Comparison of ENCODE assay signal across 8 mouse cellular contexts in the genomic region with DNA sequence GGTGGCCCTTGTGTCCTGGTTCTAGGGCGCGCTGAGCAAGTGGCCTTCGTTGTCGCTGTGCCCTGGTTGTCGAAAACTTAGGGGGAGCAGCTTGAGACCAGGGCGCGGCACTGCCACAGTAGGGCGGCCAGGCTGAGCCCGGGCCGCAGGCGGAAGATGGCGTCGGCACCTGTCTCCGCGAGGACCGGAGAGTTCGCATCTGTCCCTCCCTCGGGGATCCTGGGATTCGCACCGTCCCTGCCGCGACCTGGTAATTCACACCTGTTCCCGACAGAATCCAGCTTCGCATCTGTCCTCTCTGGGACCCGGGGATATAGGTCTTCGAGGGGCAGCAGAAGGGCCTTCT. TPM values are rescaled to one million over a fixed set of nuclear protein-coding genes. Genes with fewer than 3 reads are reported as not detected.
DNase-seq lines count a peak whose midpoint lies in the region; ATAC-seq and TF ChIP-seq lines count a peak whose summit lies in the region.

No protein-coding gene starts in this region.

- no peak overlapping the region for H3K27ac ChIP-seq in embryonic facial prominence, embryonic 13.5 days
- no peak overlapping the region for H3K27ac ChIP-seq in midbrain, embryonic 13.5 days

- no peak for DNase-seq in lung, adult 2 months
- DNase-seq in lung, postnatal 36 days: no peak
- no peak for DNase-seq in layer of hippocampus, adult 9-10 months (ENCODE audit: low spot score)
- DNase-seq in frontal cortex, adult 2 months (ENCODE audit: extremely low spot score in 1 of 2, low spot score in 1 of 2): no peak
- no peak for DNase-seq in MN1 (ENCODE audit: low spot score)

- H3K4me2 ChIP-seq in embryonic facial prominence, embryonic 13.5 days: peak overlapping the region; percentile 95
- peak overlapping the region; percentile 86 for H3K4me2 ChIP-seq in midbrain, embryonic 13.5 days (replicated peaks)

- H3K4me3 ChIP-seq in lung, adult 2 months (replicated peaks; ENCODE audit: extremely low read depth, low read depth, low read length): peak overlapping the region; percentile 87
- peak overlapping the region; percentile 52 for H3K4me3 ChIP-seq in embryonic facial prominence, embryonic 13.5 days
- H3K4me3 ChIP-seq in midbrain, embryonic 13.5 days (replicated peaks): peak overlapping the region; percentile 49

- no peak for TF ChIP-seq POLR2A in lung, adult 2 months (IDR thresholded peaks at IDR 0.05; ENCODE audit: borderline replicate concordance, extremely low read depth, low read depth, low read length)

- no peaks in the 10 kb centered on the region for H3K9me3 ChIP-seq in embryonic facial prominence, embryonic 13.5 days
- no peaks in the 10 kb centered on the region for H3K9me3 ChIP-seq in midbrain, embryonic 13.5 days

- ATAC-seq in embryonic facial prominence, embryonic 13.5 days (ENCODE audit: insufficient number of reproducible peaks, insufficient read depth, low FRiP score, low TSS enrichment, low read depth): no peak
- peak; percentile 35 for ATAC-seq in inflammation-experienced regulatory T-cells, adult 6 months
- ATAC-seq in midbrain, embryonic 13.5 days: no peak; the same call in 1 of the 2 replicates

- peaks cover 55% of the 10 kb centered on the region for H3K27me3 ChIP-seq in embryonic facial prominence, embryonic 13.5 days
- peaks cover 52% of the 10 kb centered on the region for H3K27me3 ChIP-seq in midbrain, embryonic 13.5 days

- TF ChIP-seq CTCF in lung, adult 2 months (IDR thresholded peaks at IDR 0.05; ENCODE audit: insufficient read depth, low read length): no peak

- H3K9ac ChIP-seq in embryonic facial prominence, embryonic 13.5 days: peak overlapping the region; percentile 64
- peak overlapping the region; percentile 61 for H3K9ac ChIP-seq in midbrain, embryonic 13.5 days (replicated peaks)

- no peaks in the 10 kb centered on the region for H3K36me3 ChIP-seq in embryonic facial prominence, embryonic 13.5 days
- H3K36me3 ChIP-seq in midbrain, embryonic 13.5 days: no peaks in the 10 kb centered on the region

- 5% methylated on average over 26 of the region's 26 CpGs for WGBS in lung, adult 2 months
- WGBS in embryonic facial prominence, embryonic 13.5 days: 2% methylated on average over 26 of the region's 26 CpGs
- 2% methylated on average over 26 of the region's 26 CpGs for WGBS in midbrain, embryonic 13.5 days

- H3K4me1 ChIP-seq in lung, adult 2 months (ENCODE audit: control insufficient read depth, insufficient read depth, low read length): peaks cover 28% of the 10 kb centered on the region
- H3K4me1 ChIP-seq in embryonic facial prominence, embryonic 13.5 days: peaks cover 17% of the 10 kb centered on the region
- peaks cover 29% of the 10 kb centered on the region for H3K4me1 ChIP-seq in midbrain, embryonic 13.5 days (replicated peaks)

RNA-seq across cellular contexts. Expression of a gene that starts 0.4 kb away (rescaled TPM):
- 21.8 and 25.1 TPM in 2 replicates for polyA plus RNA-seq in lung, adult 2 months (2012; rRNA removed)
- polyA plus RNA-seq in embryonic facial prominence, embryonic 13.5 days (2015; fragmentation: Nextera tagmentation; extraction: Ambion mirVana): 3.6 and 4.0 TPM in 2 replicates
- polyA plus RNA-seq in inflammation-experienced regulatory T-cells, adult 6 months (2017; shearing (Covaris generic)): 1 to 10 TPM; 2.7 to 3.6 (median 3.4) TPM
- 0.80 and 1.2 TPM in 2 replicates for polyA plus RNA-seq in midbrain, embryonic 13.5 days (2015; fragmentation: Nextera tagmentation; extraction: Ambion mirVana)
- 0.30 and 0.59 TPM in 2 replicates for polyA plus RNA-seq in frontal cortex, adult 2 months (2012; rRNA removed)

RNA-seq across cellular contexts. Expression of a gene that starts 16.4 kb away (rescaled TPM):
- 9.0 and 12.6 TPM in 2 replicates for polyA plus RNA-seq in lung, adult 2 months (2012; rRNA removed)
- 21.8 and 22.7 TPM in 2 replicates for polyA plus RNA-seq in embryonic facial prominence, embryonic 13.5 days (2015; fragmentation: Nextera tagmentation; extraction: Ambion mirVana)
- polyA plus RNA-seq in inflammation-experienced regulatory T-cells, adult 6 months (2017; shearing (Covaris generic)): 10 to 100 TPM in 1 of 3 experiments, 1 to 10 TPM in 2; 6.8 to 11.7 (median 9.6) TPM
- polyA plus RNA-seq in midbrain, embryonic 13.5 days (2015; fragmentation: Nextera tagmentation; extraction: Ambion mirVana): 100 and 105 TPM in 2 replicates
- 51.6 and 52.9 TPM in 2 replicates for polyA plus RNA-seq in frontal cortex, adult 2 months (2012; rRNA removed)

RNA-seq across cellular contexts. Expression of a gene that starts 36.3 kb away (rescaled TPM):
- polyA plus RNA-seq in lung, adult 2 months (2012; rRNA removed): 396 and 550 TPM in 2 replicates
- polyA plus RNA-seq in embryonic facial prominence, embryonic 13.5 days (2015; fragmentation: Nextera tagmentation; extraction: Ambion mirVana): 38.1 and 44.5 TPM in 2 replicates
- polyA plus RNA-seq in inflammation-experienced regulatory T-cells, adult 6 months (2017; shearing (Covaris generic)): 100 to 1,000 TPM; 311 to 463 (median 342) TPM
- polyA plus RNA-seq in midbrain, embryonic 13.5 days (2015; fragmentation: Nextera tagmentation; extraction: Ambion mirVana): 9.6 and 9.9 TPM in 2 replicates
- polyA plus RNA-seq in frontal cortex, adult 2 months (2012; rRNA removed): 10.9 and 11.3 TPM in 2 replicates

RNA-seq across cellular contexts. Expression of a gene that starts 36.5 kb away (rescaled TPM):
- 17.4 and 17.9 TPM in 2 replicates for polyA plus RNA-seq in lung, adult 2 months (2012; rRNA removed)
- polyA plus RNA-seq in embryonic facial prominence, embryonic 13.5 days (2015; fragmentation: Nextera tagmentation; extraction: Ambion mirVana): 39.2 and 41.8 TPM in 2 replicates
- polyA plus RNA-seq in inflammation-experienced regulatory T-cells, adult 6 months (2017; shearing (Covaris generic)): 1 to 10 TPM; 3.0 to 5.2 (median 4.1) TPM
- polyA plus RNA-seq in midbrain, embryonic 13.5 days (2015; fragmentation: Nextera tagmentation; extraction: Ambion mirVana): 31.8 and 35.9 TPM in 2 replicates
- 23.9 and 29.6 TPM in 2 replicates for polyA plus RNA-seq in frontal cortex, adult 2 months (2012; rRNA removed)
